Mouse (Mus musculus) testis, postnatal 14 days (tissue): Measurements from ENCODE around the gene Pfkfb3.

Experiments used
- DNase-seq: peaks from one replicate; pipeline ENCODE4 v3.0.0; 2021; ENCODE audit warnings: low spot score

The Pfkfb3 gene

GRCm38 (mm10) chr2:11553471-11554400 lies at the start of gene Pfkfb3:
Pfkfb3 (minus strand) TSS chr2:11554077.
- peak; percentile 64 for DNase-seq

- peak; percentile 93 for DNase-seq
Observed at GRCm38 (mm10) chr2:11602506-11603489, 48.9 kb upstream of the Pfkfb3 start.

GRCm38 (mm10) chr2:11601795-11602194 lies 47.9 kb upstream of the Pfkfb3 start:
- no peak for DNase-seq

GRCm38 (mm10) chr2:11597906-11598305 lies 44.0 kb upstream of the Pfkfb3 start:
- DNase-seq, result no peak

GRCm38 (mm10) chr2:11596690-11597089 lies 42.8 kb upstream of the Pfkfb3 start:
- DNase-seq, result no peak

GRCm38 (mm10) chr2:11587996-11588395 lies 34.1 kb upstream of the Pfkfb3 start:
- no peak for DNase-seq

GRCm38 (mm10) chr2:11579399-11579798 lies 25.5 kb upstream of the Pfkfb3 start:
- no peak for DNase-seq

- DNase-seq, result no peak
Observed at GRCm38 (mm10) chr2:11578187-11578586, 24.3 kb upstream of the Pfkfb3 start.

- no peak for DNase-seq
Observed at GRCm38 (mm10) chr2:11573684-11574083, 19.8 kb upstream of the Pfkfb3 start.

- peak; percentile 46 for DNase-seq
Observed at GRCm38 (mm10) chr2:11571004-11571535, 17.2 kb upstream of the Pfkfb3 start.

- DNase-seq, result no peak
Observed at GRCm38 (mm10) chr2:11568471-11568870, 14.6 kb upstream of the Pfkfb3 start.

- DNase-seq, result peak; percentile 49
Observed at GRCm38 (mm10) chr2:11567781-11568362, 14.0 kb upstream of the Pfkfb3 start.

GRCm38 (mm10) chr2:11566898-11567297 lies 13.0 kb upstream of the Pfkfb3 start:
- DNase-seq, result no peak

GRCm38 (mm10) chr2:11566241-11566640 lies 12.4 kb upstream of the Pfkfb3 start:
- DNase-seq, result no peak

- DNase-seq, result no peak
Observed at GRCm38 (mm10) chr2:11564768-11565167, 10.9 kb upstream of the Pfkfb3 start.

- DNase-seq, result no peak
Observed at GRCm38 (mm10) chr2:11563256-11563655, 9.4 kb upstream of the Pfkfb3 start.

GRCm38 (mm10) chr2:11558654-11559053 lies 4.8 kb upstream of the Pfkfb3 start:
- DNase-seq, result no peak

- no peak for DNase-seq
Observed at GRCm38 (mm10) chr2:11557244-11557643, 3.4 kb upstream of the Pfkfb3 start.

- DNase-seq, result no peak
Observed at GRCm38 (mm10) chr2:11555316-11555715, 1.4 kb upstream of the Pfkfb3 start.

- no peak for DNase-seq
Observed at GRCm38 (mm10) chr2:11552966-11553451, 868 bp downstream of the Pfkfb3 start.

GRCm38 (mm10) chr2:11552297-11552821 lies 1.5 kb downstream of the Pfkfb3 start:
- DNase-seq, result no peak
